Mouse (Mus musculus) bone marrow macrophage, adult 2 months (primary cell): ENCODE results near the gene Magi2. TPM values are rescaled to one million over a fixed set of nuclear protein-coding genes. Genes with fewer than 3 reads are reported as not detected.

Experiments
- H3K27ac ChIP-seq: 2 replicates; pipeline ENCODE4 v1.5.1; 2012; ENCODE audit warnings: low read depth, low read length; ENCODE audit not compliant: insufficient read depth
- H3K4me1 ChIP-seq: 2 replicates; pipeline ENCODE4 v1.6.1; 2012; ENCODE audit warnings: low read length; ENCODE audit not compliant: control insufficient read depth, insufficient read depth
- H3K4me3 ChIP-seq: 2 replicates; pipeline ENCODE4 v1.5.1; 2012; ENCODE audit warnings: mild to moderate bottlenecking, low read length, moderate library complexity; ENCODE audit not compliant: insufficient read depth
- CTCF ChIP-seq: IDR thresholded peaks from 2 replicates; pipeline ENCODE4 v1.5.1; 2012; ENCODE audit warnings: low read depth, mild to moderate bottlenecking, low read length, moderate library complexity
- POLR2A ChIP-seq: IDR thresholded peaks from 2 replicates; pipeline ENCODE4 v1.6.1; 2012; ENCODE audit warnings: mild to moderate bottlenecking, low read depth, low read length, borderline replicate concordance
- polyA plus RNA-seq: library from polyadenylated mRNA; stranded (reverse); fragments of >200 nt; gene quantifications from 2 replicates; pipeline ENCODE4 v1.2.4, GENCODE M21; 2012; ENCODE audit not compliant: missing spikeins, insufficient read depth, insufficient read length

The Magi2 gene
- polyA plus RNA-seq, 1 experiment, result 0.46 TPM

GRCm38 (mm10) chr5:20082368-20082767 lies 855.5 kb downstream of the Magi2 start:
- H3K27ac ChIP-seq, result no peak overlapping the region
- no peak for TF ChIP-seq POLR2A
- TF ChIP-seq CTCF, result no peak
- peaks cover 3% of the 10 kb centered on the region; the same call in 1 of the 2 replicates for H3K4me1 ChIP-seq
- no peak overlapping the region for H3K4me3 ChIP-seq

GRCm38 (mm10) chr5:20087083-20087482 lies 860.2 kb downstream of the Magi2 start:
- H3K27ac ChIP-seq, result no peak overlapping the region
- TF ChIP-seq POLR2A (no peak), CTCF (no peak)
- H3K4me1 ChIP-seq, result no peaks in the 10 kb centered on the region
- no peak overlapping the region for H3K4me3 ChIP-seq

GRCm38 (mm10) chr5:20103869-20104268 lies 877.0 kb downstream of the Magi2 start:
- Histone ChIP-seq H3K4me3 (no peak overlapping the region), H3K27ac (no peak overlapping the region), H3K4me1 (no peaks in the 10 kb centered on the region)
- TF ChIP-seq POLR2A (no peak), CTCF (no peak)

GRCm38 (mm10) chr5:20104496-20104895 lies 877.7 kb downstream of the Magi2 start:
- Histone ChIP-seq H3K4me1 (no peaks in the 10 kb centered on the region), H3K27ac (no peak overlapping the region), H3K4me3 (no peak overlapping the region)
- no peak for TF ChIP-seq CTCF
- TF ChIP-seq POLR2A, result no peak

GRCm38 (mm10) chr5:20109496-20109895 lies 882.7 kb downstream of the Magi2 start:
- TF ChIP-seq CTCF (no peak), POLR2A (no peak)
- Histone ChIP-seq H3K4me3 (no peak overlapping the region), H3K4me1 (no peaks in the 10 kb centered on the region), H3K27ac (no peak overlapping the region)

DNA sequence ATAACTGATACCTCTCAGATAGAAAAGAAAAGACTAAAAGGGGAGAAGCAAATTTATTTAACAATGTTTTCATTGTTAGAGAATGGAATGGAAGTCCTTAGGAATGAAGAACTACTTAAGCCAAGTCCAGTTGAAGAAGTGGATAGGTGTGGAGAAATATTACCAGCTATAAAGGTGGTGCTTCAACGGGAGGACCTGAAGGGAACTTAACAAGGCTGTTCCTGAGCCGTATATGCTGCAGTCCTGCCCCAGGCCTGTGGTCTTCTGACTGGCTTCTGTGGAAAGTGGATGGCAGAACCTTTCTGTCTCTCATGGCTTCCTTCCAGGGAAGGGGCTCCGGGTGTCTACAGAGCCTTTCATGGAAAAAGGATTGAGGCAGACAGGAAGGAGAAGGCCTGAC lies 890.3 kb downstream of the Magi2 start:
- H3K4me3 ChIP-seq, result no peak overlapping the region
- H3K4me1 ChIP-seq, result no peaks in the 10 kb centered on the region
- TF ChIP-seq POLR2A (no peak), CTCF (no peak)
- H3K27ac ChIP-seq, result no peak overlapping the region

GRCm38 (mm10) chr5:20140235-20140634 lies 913.4 kb downstream of the Magi2 start:
- H3K27ac ChIP-seq, result no peak overlapping the region
- no peak overlapping the region for H3K4me3 ChIP-seq
- no peak for TF ChIP-seq CTCF
- no peak for TF ChIP-seq POLR2A
- no peaks in the 10 kb centered on the region for H3K4me1 ChIP-seq

GRCm38 (mm10) chr5:20140662-20141444 lies 914.0 kb downstream of the Magi2 start:
- Histone ChIP-seq H3K4me1 (no peaks in the 10 kb centered on the region), H3K4me3 (no peak overlapping the region), H3K27ac (no peak overlapping the region)
- TF ChIP-seq POLR2A (no peak), CTCF (no peak)

GRCm38 (mm10) chr5:20153359-20154125 lies 926.7 kb downstream of the Magi2 start:
- no peak for TF ChIP-seq CTCF
- TF ChIP-seq POLR2A, result no peak
- Histone ChIP-seq H3K4me3 (no peak overlapping the region), H3K4me1 (no peaks in the 10 kb centered on the region), H3K27ac (no peak overlapping the region)

GRCm38 (mm10) chr5:20196765-20197164 lies 969.9 kb downstream of the Magi2 start:
- TF ChIP-seq POLR2A (no peak), CTCF (no peak)
- Histone ChIP-seq H3K27ac (no peak overlapping the region), H3K4me1 (no peaks in the 10 kb centered on the region), H3K4me3 (no peak overlapping the region)
